14 mouse cellular contexts compared by ENCODE assay signal in the genomic region with DNA sequence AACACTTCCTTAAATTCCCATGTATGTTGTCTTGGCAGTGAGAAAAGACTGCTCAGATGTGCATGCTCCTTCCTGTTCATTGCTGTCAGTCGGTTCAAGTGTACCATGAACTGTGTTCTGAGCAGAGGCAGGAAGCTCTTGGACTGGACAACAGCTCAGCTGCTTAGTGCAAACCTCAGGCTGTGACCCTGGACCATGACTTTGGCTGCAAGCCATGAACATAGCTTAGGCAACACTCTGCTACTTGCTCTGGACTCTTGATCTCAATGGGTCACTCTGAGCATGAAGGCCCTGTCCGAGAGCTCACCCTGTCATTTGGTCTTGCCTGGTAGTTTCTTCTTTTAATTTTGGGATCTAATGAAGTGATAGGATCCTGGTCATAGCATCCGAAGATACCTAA. TPM values are rescaled to one million over a fixed set of nuclear protein-coding genes. Genes with fewer than 3 reads are reported as not detected.
DNase-seq lines count a peak whose midpoint lies in the region; ATAC-seq and TF ChIP-seq lines count a peak whose summit lies in the region.
"Had no signal": no experiment of that assay in that cellular context is flagged by ENCODE, and none has a peak within 500 bp of the region (broad histone marks: within the 10 kb centered on the region; RNA-seq: fewer than 3 reads in every experiment).

No protein-coding gene starts in this region.

- no peak overlapping the region for H3K9ac ChIP-seq in stomach, embryonic 15.5 days
- H3K9ac ChIP-seq in stomach, postnatal 0 days (ENCODE audit: low read length), result no peak overlapping the region
- H3K9ac ChIP-seq in lung, embryonic 14.5 days, result no peak overlapping the region
- H3K9ac ChIP-seq in hindbrain, embryonic 14.5 days, result no peak overlapping the region
- no peak overlapping the region for H3K9ac ChIP-seq in midbrain, embryonic 15.5 days
- H3K9ac ChIP-seq: embryonic facial prominence, embryonic 12.5 days; forebrain, embryonic 13.5 days had no signal

- DNase-seq in stomach, postnatal 0 days (ENCODE audit: low spot score), result no peak
- DNase-seq in kidney, postnatal 36 days, result peak; percentile 87 to 94
- DNase-seq in lung, embryonic 14.5 days, result peak; percentile 48
- DNase-seq in hindbrain, embryonic 14.5 days (ENCODE audit: low spot score), result no peak
- DNase-seq in embryo, embryonic 9.5 days (ENCODE audit: extremely low spot score), result no peak
- DNase-seq: cerebellum, adult 9-10 months; retina, postnatal 1 day; thymus, postnatal 36 days had no signal

- H3K4me2 ChIP-seq in stomach, embryonic 15.5 days, result no peak overlapping the region
- H3K4me2 ChIP-seq in stomach, postnatal 0 days (replicated peaks; ENCODE audit: low read depth), result no peak overlapping the region
- H3K4me2 ChIP-seq in lung, embryonic 14.5 days, result no peak overlapping the region
- no peak overlapping the region for H3K4me2 ChIP-seq in hindbrain, embryonic 14.5 days (replicated peaks)
- H3K4me2 ChIP-seq in midbrain, embryonic 15.5 days, result no peak overlapping the region
- H3K4me2 ChIP-seq: embryonic facial prominence, embryonic 12.5 days; forebrain, embryonic 13.5 days had no signal

- no peaks in the 10 kb centered on the region for H3K36me3 ChIP-seq in stomach, embryonic 15.5 days
- H3K36me3 ChIP-seq in stomach, postnatal 0 days (ENCODE audit: control insufficient read depth, insufficient read depth, low read length), result no peaks in the 10 kb centered on the region
- H3K36me3 ChIP-seq in lung, embryonic 14.5 days (ENCODE audit: insufficient read depth), result no peaks in the 10 kb centered on the region
- no peaks in the 10 kb centered on the region for H3K36me3 ChIP-seq in hindbrain, embryonic 14.5 days (replicated peaks; ENCODE audit: control insufficient read depth, insufficient read depth)
- H3K36me3 ChIP-seq in midbrain, embryonic 15.5 days (replicated peaks), result no peaks in the 10 kb centered on the region
- H3K36me3 ChIP-seq: embryonic facial prominence, embryonic 12.5 days; limb, embryonic 10.5 days had no signal

- no peak overlapping the region for H3K27ac ChIP-seq in stomach, embryonic 15.5 days
- no peak overlapping the region for H3K27ac ChIP-seq in stomach, postnatal 0 days (replicated peaks)
- no peak overlapping the region for H3K27ac ChIP-seq in lung, embryonic 14.5 days (ENCODE audit: low read depth)
- no peak overlapping the region for H3K27ac ChIP-seq in hindbrain, embryonic 14.5 days
- no peak overlapping the region for H3K27ac ChIP-seq in midbrain, embryonic 15.5 days
- H3K27ac ChIP-seq: embryonic facial prominence, embryonic 12.5 days; forebrain, embryonic 13.5 days; hindbrain, postnatal 0 days; limb, embryonic 10.5 days had no signal

- no peaks in the 10 kb centered on the region for H3K9me3 ChIP-seq in stomach, embryonic 15.5 days
- H3K9me3 ChIP-seq in stomach, postnatal 0 days (ENCODE audit: control insufficient read depth, low read length), result no peaks in the 10 kb centered on the region
- no peaks in the 10 kb centered on the region for H3K9me3 ChIP-seq in lung, embryonic 14.5 days (ENCODE audit: low read depth, low read length)
- H3K9me3 ChIP-seq in hindbrain, embryonic 14.5 days (ENCODE audit: control insufficient read depth, low read length), result no peaks in the 10 kb centered on the region
- no peaks in the 10 kb centered on the region for H3K9me3 ChIP-seq in midbrain, embryonic 15.5 days
- H3K9me3 ChIP-seq: embryonic facial prominence, embryonic 12.5 days; forebrain, embryonic 13.5 days; limb, embryonic 10.5 days had no signal

- TF ChIP-seq EP300 in stomach, postnatal 0 days (optimal IDR thresholded peaks at IDR 0.05), result no peak

- no peak for TF ChIP-seq CTCF in stomach, postnatal 0 days (IDR thresholded peaks at IDR 0.05; ENCODE audit: low read depth)
- no peak for TF ChIP-seq CTCF in lung, embryonic 14.5 days (IDR thresholded peaks at IDR 0.05; ENCODE audit: low read depth)

- no peaks in the 10 kb centered on the region for H3K4me1 ChIP-seq in stomach, embryonic 15.5 days
- H3K4me1 ChIP-seq in stomach, postnatal 0 days (replicated peaks; ENCODE audit: control insufficient read depth, insufficient read depth), result no peaks in the 10 kb centered on the region
- no peaks in the 10 kb centered on the region for H3K4me1 ChIP-seq in lung, embryonic 14.5 days (ENCODE audit: insufficient read depth)
- no peaks in the 10 kb centered on the region for H3K4me1 ChIP-seq in hindbrain, embryonic 14.5 days (replicated peaks; ENCODE audit: control insufficient read depth, insufficient read depth, low read length)
- H3K4me1 ChIP-seq in midbrain, embryonic 15.5 days, result no peaks in the 10 kb centered on the region
- H3K4me1 ChIP-seq: embryonic facial prominence, embryonic 12.5 days; forebrain, embryonic 13.5 days; limb, embryonic 10.5 days had no signal

- no peak overlapping the region for H3K4me3 ChIP-seq in stomach, embryonic 15.5 days (replicated peaks)
- no peak overlapping the region for H3K4me3 ChIP-seq in stomach, postnatal 0 days (ENCODE audit: low read depth, low read length)
- H3K4me3 ChIP-seq in lung, embryonic 14.5 days (ENCODE audit: low read depth, low read length), result no peak overlapping the region
- H3K4me3 ChIP-seq in hindbrain, embryonic 14.5 days (replicated peaks; ENCODE audit: low read length), result no peak overlapping the region
- H3K4me3 ChIP-seq in midbrain, embryonic 15.5 days, result no peak overlapping the region
- H3K4me3 ChIP-seq: embryonic facial prominence, embryonic 12.5 days; forebrain, embryonic 13.5 days; limb, embryonic 10.5 days had no signal

- 74% methylated on average over 3 of the region's 3 CpGs for WGBS in stomach, embryonic 15.5 days
- WGBS in stomach, postnatal 0 days, result 85% methylated on average over 3 of the region's 3 CpGs
- WGBS in lung, embryonic 14.5 days, result 75% methylated on average over 3 of the region's 3 CpGs
- 93% methylated on average over 3 of the region's 3 CpGs for WGBS in hindbrain, embryonic 14.5 days
- WGBS in midbrain, embryonic 15.5 days, result 86% methylated on average over 3 of the region's 3 CpGs

- ATAC-seq in stomach, embryonic 15.5 days (ENCODE audit: insufficient read depth, low FRiP score, low read depth), result peak; percentile 56; the same call in 1 of the 2 replicates
- ATAC-seq in stomach, postnatal 0 days (ENCODE audit: low FRiP score, low TSS enrichment), result no peak
- ATAC-seq in lung, embryonic 14.5 days (ENCODE audit: insufficient read depth), result no peak
- no peak for ATAC-seq in hindbrain, embryonic 14.5 days (ENCODE audit: low FRiP score)
- no peak for ATAC-seq in midbrain, embryonic 15.5 days (replicated peaks)
- ATAC-seq: forebrain, embryonic 13.5 days; hindbrain, postnatal 0 days had no signal

- no peaks in the 10 kb centered on the region for H3K27me3 ChIP-seq in stomach, embryonic 15.5 days (replicated peaks)
- no peaks in the 10 kb centered on the region for H3K27me3 ChIP-seq in stomach, postnatal 0 days (ENCODE audit: control insufficient read depth, insufficient read depth, low read length)
- H3K27me3 ChIP-seq in lung, embryonic 14.5 days (ENCODE audit: insufficient read depth, low read length), result no peaks in the 10 kb centered on the region
- H3K27me3 ChIP-seq in hindbrain, embryonic 14.5 days (ENCODE audit: control insufficient read depth, insufficient read depth, low read length), result no peaks in the 10 kb centered on the region
- H3K27me3 ChIP-seq in midbrain, embryonic 15.5 days (replicated peaks), result no peaks in the 10 kb centered on the region
- H3K27me3 ChIP-seq: embryonic facial prominence, embryonic 12.5 days; forebrain, embryonic 13.5 days had no signal

RNA-seq across cellular contexts. Expression of a gene that starts 9.6 kb away (rescaled TPM):
- 0.54 and 0.59 TPM in 2 replicates for polyA plus RNA-seq in stomach, embryonic 15.5 days (2015; fragmentation: Nextera tagmentation; extraction: Ambion mirVana)
- polyA plus RNA-seq in stomach, postnatal 0 days (2015; fragmentation: Nextera tagmentation; extraction: Ambion mirVana), result 0.10 TPM in 2 replicates
- polyA plus RNA-seq in lung, embryonic 14.5 days (2014; fragmentation: Nextera tagmentation; extraction: Ambion mirVana), result 1.9 and 2.7 TPM in 2 replicates
- 6.0 and 6.2 TPM in 2 replicates for polyA plus RNA-seq in hindbrain, embryonic 14.5 days (2014; fragmentation: Nextera tagmentation; extraction: Ambion mirVana)
- 8.8 and 9.5 TPM in 2 replicates for polyA plus RNA-seq in midbrain, embryonic 15.5 days (2015; fragmentation: Nextera tagmentation; extraction: Ambion mirVana)

Comparison
In these comparisons a context has a peak if more than half of its experiments do, and no peak if none do; other contexts are left out.
1. DNase-seq: peak in kidney, postnatal 36 days (2 of 2) and lung, embryonic 14.5 days (single experiment); none in stomach, postnatal 0 days (single experiment), hindbrain, embryonic 14.5 days (single experiment) and embryo, embryonic 9.5 days (single experiment).